Mouse (Mus musculus) spleen, adult 2 months (tissue): Measurements from ENCODE around the gene Pnkd. TPM values are rescaled to one million over a fixed set of nuclear protein-coding genes. Genes with fewer than 3 reads are reported as not detected.

Experiments
- DNase-seq, 2 experiments: peaks; one replicate each; pipeline versions ENCODE4 v3.0.0 to v3.0.0-alpha.2; 2012 to 2021; ENCODE audit warnings: low spot score in 2 of 2, low read depth in 1 of 2
- H3K27ac ChIP-seq: fragments of 200-500 bp; 2 replicates; pipeline ENCODE4 v1.5.1; 2012; ENCODE audit warnings: low read length, inconsistent platforms; ENCODE audit not compliant: insufficient read depth
- H3K27me3 ChIP-seq: fragments of 200-500 bp; 2 replicates; pipeline ENCODE4 v1.6.1; 2012; ENCODE audit warnings: mild to moderate bottlenecking, moderate library complexity, low read length, inconsistent platforms; ENCODE audit not compliant: control insufficient read depth, insufficient read depth
- H3K36me3 ChIP-seq: fragments of 200-500 bp; 2 replicates; pipeline ENCODE4 v1.6.1; 2012; ENCODE audit warnings: mild to moderate bottlenecking, low read length, inconsistent platforms; ENCODE audit not compliant: control insufficient read depth, insufficient read depth
- H3K4me1 ChIP-seq: fragments of 200-500 bp; 2 replicates; pipeline ENCODE4 v1.6.1; 2011; ENCODE audit warnings: inconsistent platforms; ENCODE audit not compliant: control insufficient read depth, insufficient read depth, insufficient read length
- H3K4me3 ChIP-seq: fragments of 200-500 bp; 2 replicates; pipeline ENCODE4 v1.5.1; 2011; ENCODE audit warnings: mild to moderate bottlenecking, inconsistent platforms; ENCODE audit not compliant: insufficient read depth, insufficient read length; ENCODE audit errors: extremely low read depth
- CTCF ChIP-seq: fragments of 200-500 bp; IDR thresholded peaks from 2 replicates; pipeline ENCODE4 v1.5.1; 2011; ENCODE audit warnings: mild to moderate bottlenecking, inconsistent platforms; ENCODE audit not compliant: insufficient read depth, insufficient read length, insufficient replicate concordance; ENCODE audit errors: extremely low read depth
- POLR2A ChIP-seq: fragments of 200-500 bp; IDR thresholded peaks from 2 replicates; pipeline ENCODE4 v1.6.1; 2011; ENCODE audit warnings: low read depth, low read length, inconsistent platforms
- WGBS: fragments of 180-500 bp; shearing (Covaris S2); methylation state at CpG from one replicate; pipeline ENCODE4 v1.1.7; 2018; 5-methylcytosine and 5-hydroxymethylcytosine counted together
- polyA plus RNA-seq: library from polyadenylated mRNA; depleted of rRNA; stranded (reverse); fragments of >200 nt; gene quantifications from 2 replicates; pipeline ENCODE4 v1.2.3, GENCODE M21; 2012

The Pnkd gene
- polyA plus RNA-seq, 1 experiment, result 33.8 TPM

DNA sequence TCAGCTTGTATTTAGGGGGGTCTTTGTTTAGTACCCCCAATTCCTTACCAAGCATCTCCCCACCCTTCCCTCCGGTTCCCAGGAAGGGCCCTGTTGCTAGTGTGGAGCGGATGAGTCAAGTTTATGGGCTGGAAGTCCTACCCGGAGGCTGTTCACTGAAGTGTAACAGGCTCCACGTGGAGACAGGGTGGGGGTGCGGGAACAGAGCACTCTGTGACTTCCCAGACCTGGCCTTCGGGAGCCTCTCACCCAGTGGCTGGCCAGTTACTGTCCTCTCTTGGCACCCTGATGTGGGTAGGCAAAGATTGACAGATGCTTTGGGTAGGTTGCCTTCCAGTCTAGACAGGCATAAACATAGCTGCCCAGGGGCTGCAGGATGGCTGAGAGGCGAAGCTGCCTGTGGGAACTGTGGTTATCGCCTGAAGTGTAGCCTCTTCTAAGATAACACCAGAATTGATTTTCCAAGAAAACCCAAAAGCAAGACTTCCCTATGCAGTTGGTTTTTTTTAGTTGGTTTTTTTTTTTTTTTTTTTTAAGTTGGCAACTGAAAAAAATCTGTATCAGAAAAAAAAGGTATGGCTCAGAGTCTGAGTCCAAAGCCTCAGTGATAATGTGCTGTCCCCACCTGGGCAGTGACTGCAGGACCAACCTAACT lies 6.7 kb upstream of the Pnkd start:
- TF ChIP-seq CTCF, result no peak
- TF ChIP-seq POLR2A, result no peak
- no peak for DNase-seq
- Histone ChIP-seq H3K4me3 (no peak overlapping the region), H3K27ac (no peak overlapping the region), H3K36me3 (peaks cover 25% of the 10 kb centered on the region), H3K27me3 (no peaks in the 10 kb centered on the region), H3K4me1 (no peaks in the 10 kb centered on the region)
- 80% methylated on average over 8 of the region's 8 CpGs for WGBS

DNA sequence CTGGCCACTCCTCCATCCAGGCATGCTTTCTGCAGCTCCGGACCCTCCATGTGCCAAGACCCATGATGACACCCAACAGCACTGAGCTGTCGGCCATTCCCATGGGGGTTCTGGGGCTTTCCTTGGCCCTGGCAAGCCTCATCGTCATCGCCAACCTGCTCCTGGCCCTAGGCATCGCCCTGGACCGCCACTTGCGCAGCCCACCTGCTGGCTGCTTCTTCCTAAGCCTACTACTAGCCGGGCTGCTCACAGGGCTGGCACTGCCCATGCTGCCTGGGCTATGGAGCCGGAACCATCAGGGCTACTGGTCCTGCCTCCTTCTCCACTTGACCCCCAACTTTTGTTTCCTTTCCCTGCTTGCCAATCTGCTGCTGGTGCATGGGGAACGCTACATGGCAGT lies 6.2 kb upstream of the Pnkd start, which contains the start of gene Gpbar1:
TSS of gene Gpbar1 (plus strand) at position 13 of the 400 bp plus-strand sequence.
- Histone ChIP-seq H3K4me3 (no peak within 1 kb of the TSS), H3K27me3 (no peaks in the 10 kb centered on the region), H3K4me1 (no peaks in the 10 kb centered on the region; the same call in 1 of the 2 replicates), H3K27ac (no peak within 1 kb of the TSS), H3K36me3 (peaks cover 25% of the 10 kb centered on the region)
- TF ChIP-seq POLR2A (no peak), CTCF (no peak)
- DNase-seq, result no peak
- 93% methylated on average over 10 of the region's 10 CpGs for WGBS

DNA sequence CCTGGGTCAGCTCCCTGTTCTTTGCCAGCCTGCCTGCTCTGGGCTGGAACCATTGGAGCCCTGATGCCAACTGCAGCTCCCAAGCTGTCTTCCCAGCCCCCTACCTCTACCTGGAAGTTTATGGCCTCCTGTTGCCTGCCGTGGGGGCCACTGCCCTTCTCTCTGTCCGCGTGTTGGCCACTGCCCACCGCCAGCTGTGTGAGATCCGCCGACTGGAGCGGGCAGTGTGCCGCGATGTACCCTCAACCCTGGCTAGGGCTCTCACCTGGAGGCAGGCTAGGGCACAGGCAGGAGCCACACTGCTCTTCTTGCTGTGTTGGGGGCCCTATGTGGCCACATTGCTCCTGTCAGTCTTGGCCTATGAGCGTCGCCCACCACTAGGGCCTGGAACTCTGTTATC lies 5.7 kb upstream of the Pnkd start:
- Histone ChIP-seq H3K27ac (no peak overlapping the region), H3K4me1 (peaks cover 3% of the 10 kb centered on the region; the same call in 1 of the 2 replicates), H3K36me3 (peaks cover 25% of the 10 kb centered on the region), H3K4me3 (no peak overlapping the region), H3K27me3 (no peaks in the 10 kb centered on the region)
- no peak for TF ChIP-seq POLR2A
- TF ChIP-seq CTCF, result no peak
- WGBS, result 93% methylated on average over 11 of the region's 11 CpGs
- no peak for DNase-seq

- peaks cover 25% of the 10 kb centered on the region for H3K36me3 ChIP-seq
- no peak for TF ChIP-seq CTCF
- no peak for TF ChIP-seq POLR2A
- no peak overlapping the region for H3K4me3 ChIP-seq
- no peak overlapping the region for H3K27ac ChIP-seq
- DNase-seq, result no peak
- no peaks in the 10 kb centered on the region for H3K27me3 ChIP-seq
- H3K4me1 ChIP-seq, result peaks cover 6% of the 10 kb centered on the region; the same call in 1 of the 2 replicates
- 95% methylated on average over 14 of the region's 14 CpGs for WGBS
These were observed 4.0 kb upstream of the Pnkd start for GRCm38 (mm10) chr1:74280591-74281325.

GRCm38 (mm10) chr1:74281372-74281771 lies 3.4 kb upstream of the Pnkd start:
- Histone ChIP-seq H3K27ac (no peak overlapping the region), H3K27me3 (no peaks in the 10 kb centered on the region), H3K4me3 (no peak overlapping the region), H3K36me3 (peaks cover 25% of the 10 kb centered on the region), H3K4me1 (peaks cover 6% of the 10 kb centered on the region; the same call in 1 of the 2 replicates)
- no peak for DNase-seq
- 92% methylated on average over 2 of the region's 2 CpGs for WGBS
- no peak for TF ChIP-seq CTCF
- no peak for TF ChIP-seq POLR2A

GRCm38 (mm10) chr1:74281886-74282285 lies 2.8 kb upstream of the Pnkd start:
- TF ChIP-seq POLR2A, result no peak
- no peak for TF ChIP-seq CTCF
- no peak overlapping the region for H3K27ac ChIP-seq
- peaks cover 6% of the 10 kb centered on the region; the same call in 1 of the 2 replicates for H3K4me1 ChIP-seq
- H3K27me3 ChIP-seq, result no peaks in the 10 kb centered on the region
- H3K36me3 ChIP-seq, result peaks cover 25% of the 10 kb centered on the region
- no peak for DNase-seq
- WGBS, result 93% methylated on average over 8 of the region's 8 CpGs
- H3K4me3 ChIP-seq, result no peak overlapping the region

DNA sequence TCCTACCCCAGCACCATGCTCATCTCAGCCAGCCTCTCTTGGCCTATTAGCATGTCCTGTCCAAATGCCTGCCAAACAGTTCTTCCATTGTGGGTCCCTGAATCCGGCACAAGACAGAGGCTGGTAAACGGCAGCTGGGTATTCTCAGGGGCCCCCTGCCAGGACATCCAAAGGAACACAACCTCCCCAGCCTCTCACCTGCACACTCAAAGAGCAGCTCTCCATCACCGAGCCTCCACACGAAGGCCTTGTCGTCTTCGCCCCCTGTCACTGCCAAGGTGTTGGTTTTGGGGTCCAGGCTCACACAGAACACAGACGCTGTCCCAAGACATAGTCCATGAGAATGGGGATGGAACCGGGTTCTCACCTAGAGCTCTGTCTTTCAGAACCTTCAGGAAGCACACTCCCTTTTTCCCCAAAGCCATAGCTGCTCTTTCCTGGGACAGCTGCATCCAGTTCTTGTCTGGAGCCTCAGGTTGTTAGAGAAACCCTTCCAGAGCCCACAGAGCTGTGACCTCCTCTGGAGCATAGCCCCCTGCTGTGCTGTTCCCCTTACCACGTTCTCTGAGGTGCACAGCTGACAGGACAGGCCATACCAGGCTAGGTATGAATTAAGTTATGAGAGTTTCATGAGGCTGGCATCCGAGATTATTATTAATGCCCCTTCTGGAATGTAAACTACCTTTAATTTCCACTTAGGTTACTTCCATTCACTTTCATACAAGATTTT lies 1.7 kb upstream of the Pnkd start:
- Histone ChIP-seq H3K27ac (no peak overlapping the region), H3K27me3 (no peaks in the 10 kb centered on the region), H3K36me3 (peaks cover 25% of the 10 kb centered on the region), H3K4me3 (no peak overlapping the region), H3K4me1 (peaks cover 6% of the 10 kb centered on the region; the same call in 1 of the 2 replicates)
- no peak for DNase-seq
- WGBS, result 93% methylated on average over 10 of the region's 10 CpGs
- no peak for TF ChIP-seq CTCF
- no peak for TF ChIP-seq POLR2A
